Mouse (Mus musculus) thymus, adult 2 months (tissue): ENCODE results near the gene Aspg.

Source experiments
- CTCF ChIP-seq: fragments of 200-500 bp; IDR thresholded peaks from 2 replicates; pipeline ENCODE4 v1.5.1; 2012; ENCODE audit warnings: mild to moderate bottlenecking, control low read depth, low read length, moderate library complexity, borderline replicate concordance; ENCODE audit not compliant: control insufficient read depth, poor library complexity, insufficient read depth; ENCODE audit errors: extremely low read depth
- POLR2A ChIP-seq: fragments of 200-500 bp; IDR thresholded peaks from 2 replicates; pipeline ENCODE4 v1.6.1; 2012; ENCODE audit warnings: mild to moderate bottlenecking, low read length, control low read depth, moderate library complexity; ENCODE audit not compliant: control insufficient read depth, poor library complexity, insufficient read depth; ENCODE audit errors: extremely low read depth

DNA sequence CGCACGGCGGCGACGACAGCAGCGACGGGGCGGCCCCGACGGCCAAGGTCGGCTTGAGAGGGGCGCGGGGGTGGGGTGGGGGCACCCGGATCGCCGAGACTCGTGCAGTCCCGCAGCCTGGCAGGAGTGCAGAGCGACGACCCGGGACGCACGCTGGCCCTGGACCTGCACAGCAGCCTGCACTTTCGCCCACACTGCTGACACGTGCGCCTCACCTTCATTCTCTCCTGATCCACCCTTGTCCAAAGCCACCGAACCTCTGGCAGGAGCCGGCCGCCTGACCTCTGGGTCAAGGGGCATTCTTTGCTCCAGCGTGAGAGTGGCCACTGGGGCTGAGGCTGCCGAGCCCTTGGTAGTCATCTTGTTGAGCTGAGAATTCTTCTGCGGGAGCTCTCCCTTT is 24.5 kb downstream of the Aspg start:
- TF ChIP-seq CTCF (no peak), POLR2A (no peak)
